Mouse (Mus musculus) thymus, postnatal 4 days (tissue): ENCODE results near the gene Actb.

ENCODE experiments used
- DNase-seq: peaks from one replicate; pipeline ENCODE4 v3.0.0; 2021

Actb gene

GRCm38 (mm10) chr5:142921074-142921459, 14.5 kb upstream of the Actb start:
- DNase-seq = no peak

- DNase-seq = peak; percentile 81
These were observed 13.9 kb upstream of the Actb start for GRCm38 (mm10) chr5:142920311-142921073.

- DNase-seq = no peak
These were observed 10.8 kb upstream of the Actb start for GRCm38 (mm10) chr5:142917402-142917801.

- DNase-seq = peak; percentile 18
These were observed 10.0 kb upstream of the Actb start for GRCm38 (mm10) chr5:142916593-142916992.

- DNase-seq = no peak
These were observed 8.7 kb upstream of the Actb start for GRCm38 (mm10) chr5:142915231-142915630.

GRCm38 (mm10) chr5:142912739-142913138, 6.2 kb upstream of the Actb start:
- no peak for DNase-seq

GRCm38 (mm10) chr5:142912320-142912719, 5.8 kb upstream of the Actb start:
- DNase-seq = no peak

GRCm38 (mm10) chr5:142911629-142912028, 5.1 kb upstream of the Actb start:
- DNase-seq = no peak

GRCm38 (mm10) chr5:142909576-142910278, 3.2 kb upstream of the Actb start:
- peak; percentile 71 for DNase-seq

- DNase-seq = peak; percentile 72
These were observed 2.5 kb upstream of the Actb start for GRCm38 (mm10) chr5:142908941-142909575.

- DNase-seq = peak; percentile 62
These were observed 1.4 kb upstream of the Actb start for GRCm38 (mm10) chr5:142907803-142908559.

- peak; percentile 72 for DNase-seq
These were observed 671 bp upstream of the Actb start for GRCm38 (mm10) chr5:142907048-142907802.

GRCm38 (mm10) chr5:142905725-142906531, 626 bp downstream of the Actb start:
- DNase-seq = peak; percentile 100

GRCm38 (mm10) chr5:142905038-142905695, 1.4 kb downstream of the Actb start:
- no peak for DNase-seq

- DNase-seq = peak; percentile 36
These were observed 2.1 kb downstream of the Actb start for GRCm38 (mm10) chr5:142904208-142905037.

- DNase-seq = peak; percentile 36
These were observed 2.9 kb downstream of the Actb start for GRCm38 (mm10) chr5:142903470-142904207.

- peak; percentile 33 for DNase-seq
These were observed 3.8 kb downstream of the Actb start for GRCm38 (mm10) chr5:142902506-142903314.

GRCm38 (mm10) chr5:142901846-142902505, 4.6 kb downstream of the Actb start:
- peak; percentile 24 for DNase-seq
